Mouse (Mus musculus) limb, embryonic 12.5 days (tissue): ENCODE measurements around the gene Cldn6. TPM values are rescaled to one million over a fixed set of nuclear protein-coding genes. Genes with fewer than 3 reads are reported as not detected.

ENCODE experiments used
- ATAC-seq: fragments of 200-750 bp; cut with Nextera tagmentation; 2 replicates; pipeline ENCODE4 v1.8.0; 2017; ENCODE audit warnings: low read depth, moderate TSS enrichment; ENCODE audit not compliant: insufficient number of reproducible peaks, insufficient read depth, low FRiP score, low TSS enrichment
- H3K27ac ChIP-seq: fragments of 300-500 bp; sonication (generic); 2 replicates; pipeline ENCODE4 v1.5.1; 2016; ENCODE audit warnings: mild to moderate bottlenecking, moderate library complexity
- H3K27me3 ChIP-seq: fragments of 300-500 bp; sonication (generic); 2 replicates; pipeline ENCODE4 v1.6.1; 2016; ENCODE audit warnings: mild to moderate bottlenecking, moderate library complexity
- H3K36me3 ChIP-seq: fragments of 300-500 bp; sonication (generic); 2 replicates; pipeline ENCODE4 v1.6.1; 2016; ENCODE audit warnings: mild to moderate bottlenecking, moderate library complexity
- H3K4me1 ChIP-seq: fragments of 300-500 bp; sonication (generic); replicated peaks from 2 replicates; pipeline ENCODE4 v1.6.1; 2016
- H3K4me2 ChIP-seq: fragments of 300-500 bp; sonication (generic); 2 replicates; pipeline ENCODE4 v1.6.1; 2016; ENCODE audit warnings: mild to moderate bottlenecking, moderate library complexity
- H3K4me3 ChIP-seq: fragments of 300-500 bp; sonication (generic); replicated peaks from 2 replicates; pipeline ENCODE4 v1.5.1; 2016; ENCODE audit warnings: mild to moderate bottlenecking
- H3K9ac ChIP-seq: fragments of 300-500 bp; sonication (generic); replicated peaks from 2 replicates; pipeline ENCODE4 v1.6.1; 2016; ENCODE audit warnings: mild to moderate bottlenecking, moderate library complexity
- H3K9me3 ChIP-seq: fragments of 300-500 bp; sonication (generic); 2 replicates; pipeline ENCODE4 v1.6.1; 2016; ENCODE audit warnings: mild to moderate bottlenecking, moderate library complexity
- WGBS: fragments of 180-500 bp; shearing (Covaris S2); methylation state at CpG from one replicate; pipeline ENCODE4 v1.1.7; 2016; 5-methylcytosine and 5-hydroxymethylcytosine counted together
- polyA plus RNA-seq: library from polyadenylated mRNA; unstranded; fragments of >200 nt; fragmentation: Nextera tagmentation; extraction: Ambion mirVana; gene quantifications from 2 replicates; pipeline ENCODE4 v1.2.1, GENCODE M21; 2016

The Cldn6 gene
- polyA plus RNA-seq, 1 experiment from 2014 or later, result 22.7 TPM

DNA sequence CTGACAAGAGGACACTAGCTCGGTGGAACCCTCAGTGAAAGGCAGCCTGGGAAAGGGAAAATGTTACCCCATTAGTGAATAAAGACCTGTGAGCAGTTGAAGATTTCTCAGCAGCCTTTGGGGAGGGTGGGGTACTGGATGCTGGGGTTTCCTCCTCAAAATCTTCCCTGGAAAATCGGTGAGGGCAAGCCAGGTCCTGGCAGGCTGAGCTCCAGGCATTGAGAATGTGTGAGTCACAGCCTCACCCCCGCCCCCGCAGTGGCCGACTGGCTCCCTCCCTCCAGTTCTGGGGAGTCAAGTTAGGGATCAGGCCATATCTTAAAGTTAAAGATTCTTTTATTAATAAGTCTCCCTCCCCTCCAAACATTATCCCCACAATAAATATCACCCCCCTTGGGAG is 3.9 kb upstream of the Cldn6 start:
- Histone ChIP-seq H3K27me3 (peaks cover 48% of the 10 kb centered on the region), H3K4me3 (no peak overlapping the region), H3K4me1 (peaks cover 44% of the 10 kb centered on the region), H3K4me2 (peak overlapping the region; percentile 97), H3K27ac (no peak overlapping the region), H3K9me3 (no peaks in the 10 kb centered on the region), H3K36me3 (peaks cover 7% of the 10 kb centered on the region), H3K9ac (no peak overlapping the region)
- WGBS, result 25% methylated on average over 5 of the region's 5 CpGs
- no peak for ATAC-seq

DNA sequence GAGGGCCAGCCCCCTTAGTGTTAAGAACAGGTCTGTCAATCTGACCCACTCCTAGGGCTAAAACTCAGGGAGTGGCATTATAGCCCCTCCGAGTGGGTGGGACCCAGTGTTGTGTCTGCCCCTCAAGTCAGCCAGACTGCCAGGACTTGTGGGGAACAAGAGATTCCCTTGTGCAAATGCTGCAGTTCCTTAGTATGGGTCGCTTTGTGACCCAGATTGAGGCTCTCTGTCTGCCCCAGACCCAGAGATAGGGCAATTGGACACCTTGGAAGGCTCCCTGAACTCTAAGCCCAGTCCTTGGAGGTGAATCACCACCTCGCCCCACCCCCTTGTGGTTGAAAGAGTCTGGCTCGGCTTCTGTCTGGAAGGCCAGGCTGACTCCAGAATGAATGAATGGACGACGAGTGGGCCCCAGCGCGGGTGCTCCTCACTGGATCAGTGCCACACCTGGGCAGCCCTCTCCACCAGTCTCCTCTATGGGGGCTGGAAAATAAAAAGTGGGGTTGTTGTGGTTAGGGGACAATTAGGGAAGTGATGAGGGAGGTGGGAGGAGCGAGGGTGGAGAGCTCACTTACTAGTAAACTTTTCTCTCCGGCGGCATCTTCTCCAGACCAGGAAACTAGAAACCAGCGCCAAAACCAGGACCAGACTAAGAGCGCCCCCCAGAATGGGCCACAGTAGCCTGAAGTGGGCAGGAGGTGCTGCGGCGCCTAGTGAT is 3.3 kb upstream of the Cldn6 start:
- no peak for ATAC-seq
- Histone ChIP-seq H3K36me3 (peaks cover under 1% of the 10 kb centered on the region; the same call in 1 of the 2 replicates), H3K4me3 (peak overlapping the region; percentile 49), H3K9me3 (no peaks in the 10 kb centered on the region), H3K27ac (no peak overlapping the region), H3K9ac (peak overlapping the region; percentile 50; the same call in 1 of the 2 replicates), H3K4me2 (peak overlapping the region; percentile 97), H3K27me3 (peaks cover 54% of the 10 kb centered on the region), H3K4me1 (peaks cover 44% of the 10 kb centered on the region)
- WGBS, result 13% methylated on average over 15 of the region's 15 CpGs

DNA sequence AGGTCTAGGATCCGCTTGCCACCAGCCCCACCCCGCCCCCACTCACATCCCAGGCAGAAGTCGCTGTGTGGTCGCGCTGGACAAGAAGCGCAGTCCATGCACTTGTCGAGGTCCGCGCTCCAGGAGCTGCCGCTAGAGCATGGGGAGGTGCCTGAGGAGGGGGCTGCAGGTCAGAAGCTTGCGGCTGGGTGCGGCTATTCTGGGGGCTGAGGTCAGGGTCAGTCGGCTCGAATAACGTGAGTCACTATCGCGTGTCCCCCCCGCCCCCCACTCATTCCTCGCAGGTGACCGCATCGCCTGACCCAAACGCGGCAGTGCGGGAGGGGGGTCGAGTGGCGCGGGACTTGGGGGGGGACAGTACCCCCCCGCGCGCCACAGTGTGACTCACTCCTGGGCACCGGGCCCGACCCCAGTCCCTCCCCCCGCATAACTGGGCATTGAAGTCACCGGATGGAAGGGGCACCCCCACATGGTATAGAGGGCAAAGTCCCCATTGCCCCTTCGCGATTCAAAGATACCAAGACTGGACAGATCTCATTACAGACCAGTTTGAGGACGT is 2.5 kb upstream of the Cldn6 start:
- peaks cover 63% of the 10 kb centered on the region for H3K27me3 ChIP-seq
- H3K36me3 ChIP-seq, result no peaks in the 10 kb centered on the region
- peaks cover 44% of the 10 kb centered on the region for H3K4me1 ChIP-seq
- H3K9me3 ChIP-seq, result no peaks in the 10 kb centered on the region
- H3K9ac ChIP-seq, result peak overlapping the region; percentile 50
- H3K27ac ChIP-seq, result no peak overlapping the region
- peak overlapping the region; percentile 97 for H3K4me2 ChIP-seq
- H3K4me3 ChIP-seq, result peak overlapping the region; percentile 49
- ATAC-seq, result no peak
- under 1% methylated on average over 37 of the region's 37 CpGs for WGBS

DNA sequence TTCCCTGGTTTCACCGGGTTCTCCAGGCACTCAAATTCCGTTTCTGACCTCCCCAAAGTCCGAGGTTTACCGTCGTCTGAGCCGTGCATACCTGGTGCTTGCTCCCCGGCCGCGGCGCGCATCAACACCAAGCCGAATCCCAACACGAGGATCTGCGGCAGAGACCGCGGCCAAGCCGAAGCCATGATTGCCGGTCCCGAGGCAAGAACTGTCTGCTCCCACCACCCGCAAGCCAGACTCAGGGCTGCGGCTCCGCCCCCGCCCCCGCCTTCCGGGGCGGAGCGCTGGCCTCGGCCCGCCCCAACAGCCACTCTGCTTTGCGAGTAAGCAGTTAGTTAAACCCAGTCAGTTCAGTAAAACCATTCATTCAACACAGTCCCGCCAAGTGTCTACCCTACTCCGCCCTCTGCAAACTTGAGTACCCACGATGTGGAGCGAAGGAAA is 1.8 kb upstream of the Cldn6 start, which contains the start of gene Tnfrsf12a:
TSS of gene Tnfrsf12a (minus strand) at position 233 of the 444 bp plus-strand sequence.
- Histone ChIP-seq H3K9ac (peak within 1 kb of the TSS; percentile 50), H3K27me3 (peaks cover 70% of the 10 kb centered on the region), H3K27ac (no peak within 1 kb of the TSS), H3K4me2 (peak within 1 kb of the TSS; percentile 97), H3K36me3 (no peaks in the 10 kb centered on the region), H3K4me1 (peaks cover 46% of the 10 kb centered on the region), H3K9me3 (no peaks in the 10 kb centered on the region), H3K4me3 (peak within 1 kb of the TSS; percentile 49)
- under 1% methylated on average over 34 of the region's 34 CpGs for WGBS
- ATAC-seq, result no peak

DNA sequence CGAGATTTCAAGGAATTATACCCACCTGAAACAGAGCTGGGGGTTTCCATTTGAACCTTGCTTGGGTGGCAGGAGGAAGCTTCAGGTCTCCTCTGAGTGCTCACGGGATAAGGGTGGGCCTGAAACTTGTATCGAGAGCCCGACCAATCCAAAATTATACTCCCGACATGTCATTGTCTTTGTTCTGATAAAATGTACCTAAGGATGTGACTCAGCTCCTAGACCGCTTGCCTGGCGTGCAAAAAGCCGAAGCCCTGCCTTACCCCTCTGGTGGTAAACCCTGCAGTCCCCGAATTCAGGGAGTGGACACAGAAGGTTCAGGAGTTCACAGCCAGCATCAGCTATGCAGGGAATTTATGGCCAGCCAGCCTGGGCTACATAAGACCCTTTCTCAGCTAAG is 1.3 kb downstream of the Cldn6 start:
- peaks cover 49% of the 10 kb centered on the region for H3K4me1 ChIP-seq
- no peak overlapping the region for H3K27ac ChIP-seq
- no peak for ATAC-seq

DNA sequence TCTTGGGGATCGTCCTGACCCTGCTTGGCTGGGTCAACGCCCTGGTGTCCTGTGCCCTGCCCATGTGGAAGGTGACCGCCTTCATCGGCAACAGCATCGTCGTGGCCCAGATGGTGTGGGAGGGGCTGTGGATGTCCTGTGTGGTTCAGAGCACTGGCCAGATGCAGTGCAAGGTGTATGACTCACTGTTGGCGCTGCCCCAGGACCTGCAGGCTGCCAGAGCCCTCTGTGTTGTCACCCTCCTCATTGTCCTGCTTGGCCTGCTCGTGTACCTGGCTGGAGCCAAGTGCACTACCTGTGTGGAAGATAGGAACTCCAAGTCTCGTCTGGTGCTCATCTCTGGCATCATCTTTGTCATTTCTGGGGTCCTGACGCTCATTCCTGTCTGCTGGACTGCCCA is 2.0 kb downstream of the Cldn6 start:
- 65% methylated on average over 10 of the region's 10 CpGs for WGBS
- H3K4me1 ChIP-seq, result peaks cover 42% of the 10 kb centered on the region
- no peak overlapping the region for H3K4me3 ChIP-seq
- H3K4me2 ChIP-seq, result no peak overlapping the region
- H3K36me3 ChIP-seq, result no peaks in the 10 kb centered on the region
- H3K9me3 ChIP-seq, result no peaks in the 10 kb centered on the region
- H3K27ac ChIP-seq, result no peak overlapping the region
- ATAC-seq, result no peak
- no peak overlapping the region for H3K9ac ChIP-seq
- peaks cover 80% of the 10 kb centered on the region for H3K27me3 ChIP-seq

More for the DNA sequence above, 1.3 kb downstream of the Cldn6 start:
- no peak overlapping the region for H3K9ac ChIP-seq
- 75% methylated on average over 9 of the region's 9 CpGs for WGBS
- 0 out of 2 replicates have a peak overlapping the region, but pooled peaks have one; percentile 55 for H3K4me2 ChIP-seq
- H3K36me3 ChIP-seq, result no peaks in the 10 kb centered on the region
- peaks cover 86% of the 10 kb centered on the region for H3K27me3 ChIP-seq
- H3K4me3 ChIP-seq, result no peak overlapping the region
- H3K9me3 ChIP-seq, result no peaks in the 10 kb centered on the region

DNA sequence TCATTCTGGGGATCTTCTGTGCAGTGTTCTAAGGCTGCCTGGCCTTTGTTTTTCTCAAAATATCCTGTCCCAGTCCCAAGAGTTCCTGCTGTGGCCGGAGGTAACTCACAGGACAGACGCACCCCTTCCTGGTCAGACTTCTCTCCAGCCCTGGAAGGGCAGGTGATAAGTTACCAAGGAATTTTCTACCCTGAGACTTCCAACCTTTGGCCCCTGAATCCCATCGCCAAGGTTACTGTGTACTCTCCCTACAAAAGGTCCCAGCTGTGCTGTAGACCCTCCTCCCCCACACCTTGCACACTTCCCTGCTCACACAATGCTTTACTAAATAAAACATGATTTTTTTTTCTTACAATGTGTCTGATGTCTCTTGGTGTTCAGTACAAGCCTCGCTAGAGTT is 3.0 kb downstream of the Cldn6 start:
- Histone ChIP-seq H3K4me2 (0 out of 2 replicates have a peak overlapping the region, but pooled peaks have one; percentile 48), H3K4me3 (no peak overlapping the region), H3K27me3 (peaks cover 73% of the 10 kb centered on the region), H3K27ac (no peak overlapping the region), H3K36me3 (no peaks in the 10 kb centered on the region), H3K9ac (no peak overlapping the region), H3K4me1 (peaks cover 34% of the 10 kb centered on the region), H3K9me3 (no peaks in the 10 kb centered on the region)
- 64% methylated on average over 4 of the region's 4 CpGs for WGBS
- ATAC-seq, result no peak

DNA sequence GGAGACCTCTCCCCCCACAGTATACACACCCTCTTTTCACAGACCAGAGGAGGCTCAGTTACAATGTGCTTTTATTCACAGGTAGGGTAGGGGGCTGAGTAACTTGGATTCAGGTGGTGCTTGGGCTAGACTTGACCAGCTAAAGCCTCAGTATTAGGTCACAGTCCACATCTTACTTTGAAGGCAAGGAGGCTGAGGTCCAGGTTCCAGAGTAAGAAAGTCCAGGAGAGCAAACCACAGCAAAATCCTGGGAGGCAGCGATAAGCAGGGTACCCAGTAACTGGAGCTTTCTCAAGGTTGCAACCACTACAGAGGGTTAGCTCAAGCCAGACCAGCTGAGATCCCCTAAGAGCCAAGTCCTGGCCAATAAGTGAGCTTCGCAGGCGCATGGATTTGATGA is 3.5 kb downstream of the Cldn6 start:
- 62% methylated on average over 3 of the region's 3 CpGs for WGBS
- H3K9ac ChIP-seq, result no peak overlapping the region
- peak overlapping the region; percentile 28 for H3K4me3 ChIP-seq
- peaks cover 73% of the 10 kb centered on the region for H3K27me3 ChIP-seq
- no peaks in the 10 kb centered on the region for H3K9me3 ChIP-seq
- no peak for ATAC-seq
- peaks cover 34% of the 10 kb centered on the region for H3K4me1 ChIP-seq
- H3K36me3 ChIP-seq, result no peaks in the 10 kb centered on the region
- H3K27ac ChIP-seq, result no peak overlapping the region
- peak overlapping the region; percentile 48 for H3K4me2 ChIP-seq

DNA sequence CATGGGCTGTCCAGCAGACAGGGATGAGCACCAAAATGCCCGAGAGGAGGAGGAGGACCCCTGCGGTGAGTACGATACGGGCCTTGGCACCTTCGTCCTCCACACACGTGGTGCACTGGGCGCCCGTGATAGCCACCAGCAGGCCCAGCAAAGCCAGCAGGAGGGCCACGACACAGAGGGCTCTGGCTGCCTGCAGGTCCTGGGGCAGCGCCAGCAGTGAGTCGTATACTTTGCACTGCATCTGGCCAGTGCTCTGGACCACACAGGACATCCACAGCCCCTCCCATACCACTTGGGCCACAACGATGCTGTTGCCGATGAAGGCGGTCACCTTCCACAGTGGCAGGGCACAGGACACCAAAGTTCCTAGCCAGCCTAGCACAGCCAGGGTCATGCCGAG is 4.2 kb downstream of the Cldn6 start:
- H3K9ac ChIP-seq, result peak overlapping the region; percentile 50
- peaks cover 34% of the 10 kb centered on the region for H3K4me1 ChIP-seq
- 12% methylated on average over 15 of the region's 15 CpGs for WGBS
- H3K4me3 ChIP-seq, result peak overlapping the region; percentile 28
- no peaks in the 10 kb centered on the region for H3K36me3 ChIP-seq
- no peak overlapping the region for H3K27ac ChIP-seq
- no peaks in the 10 kb centered on the region for H3K9me3 ChIP-seq
- ATAC-seq, result 0 out of 2 replicates have a peak, but pooled peaks have one; percentile 5
- peak overlapping the region; percentile 48 for H3K4me2 ChIP-seq
- H3K27me3 ChIP-seq, result peaks cover 68% of the 10 kb centered on the region

DNA sequence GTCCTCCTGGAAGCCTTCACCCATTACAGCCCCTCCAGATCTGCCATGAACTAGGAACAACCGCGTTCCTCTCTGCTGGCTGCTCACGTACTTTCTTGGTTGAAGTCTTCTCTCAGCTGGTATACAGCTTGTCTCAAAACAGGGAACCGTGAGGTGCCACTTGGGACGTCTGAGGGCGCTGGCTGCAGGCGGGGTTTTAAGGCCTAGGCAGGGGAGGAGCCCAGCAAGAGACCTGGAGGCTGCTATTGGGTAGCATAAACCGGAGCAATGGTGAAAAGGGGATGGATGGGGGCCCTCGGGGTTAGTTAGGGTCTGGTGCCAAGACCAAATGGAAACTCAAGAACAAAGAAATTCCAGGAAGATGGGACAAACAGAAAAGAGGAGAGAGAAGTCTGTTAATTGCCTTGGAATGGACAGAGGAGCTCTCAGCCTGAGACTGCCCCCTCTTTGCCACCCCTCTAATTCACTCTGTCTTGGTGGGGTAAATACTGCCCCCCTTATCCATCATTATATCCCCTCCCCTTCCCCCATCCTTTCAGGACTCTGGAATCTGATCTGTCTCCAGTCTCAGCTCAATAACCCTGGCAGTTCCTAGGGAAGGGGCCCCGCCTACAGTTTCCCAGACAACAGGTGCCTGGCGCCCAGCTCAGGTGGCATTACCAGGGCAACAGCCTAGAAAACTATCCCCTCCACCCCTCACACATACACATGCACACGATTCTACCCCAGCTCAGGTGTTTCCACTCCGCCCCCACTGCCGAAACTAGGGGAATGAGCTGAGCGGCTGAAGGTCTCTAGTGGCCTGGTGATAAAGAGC is 5.0 kb downstream of the Cldn6 start, which contains the start of gene Cldn9:
TSS of gene Cldn9 (minus strand) at position 171 of the 817 bp plus-strand sequence.
- H3K4me2 ChIP-seq, result peak within 1 kb of the TSS; percentile 48
- no peaks in the 10 kb centered on the region for H3K36me3 ChIP-seq
- peak within 1 kb of the TSS; percentile 23; the same call in 1 of the 2 replicates for H3K27ac ChIP-seq
- WGBS, result 11% methylated on average over 15 of the region's 15 CpGs
- ATAC-seq, result peak; percentile 83
- peak within 1 kb of the TSS; percentile 28 for H3K4me3 ChIP-seq
- no peaks in the 10 kb centered on the region for H3K9me3 ChIP-seq
- peak within 1 kb of the TSS; percentile 50 for H3K9ac ChIP-seq
- H3K27me3 ChIP-seq, result peaks cover 59% of the 10 kb centered on the region
- peaks cover 32% of the 10 kb centered on the region for H3K4me1 ChIP-seq

DNA sequence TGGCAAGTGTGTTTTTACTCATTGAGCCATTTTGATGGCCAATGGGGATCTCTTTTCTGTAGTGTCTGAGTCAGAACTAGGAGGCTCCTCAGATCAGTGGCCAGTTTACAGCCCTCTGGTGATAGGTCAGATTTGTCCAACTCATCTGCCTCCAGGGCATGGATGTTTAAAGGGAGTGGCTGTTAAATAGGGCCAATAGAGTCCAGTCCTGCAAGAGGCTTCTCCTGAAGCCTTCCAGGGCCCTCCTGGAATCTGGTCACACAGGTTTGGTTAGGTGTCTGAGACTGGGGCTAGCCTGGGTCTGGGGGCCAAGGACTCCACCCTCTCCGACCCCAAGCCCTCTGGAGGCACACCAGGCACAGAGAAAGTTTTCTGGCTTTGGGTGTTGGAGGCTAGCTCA is 15.4 kb downstream of the Cldn6 start:
- H3K27me3 ChIP-seq, result peaks cover 20% of the 10 kb centered on the region
- H3K36me3 ChIP-seq, result no peaks in the 10 kb centered on the region
- H3K9ac ChIP-seq, result no peak overlapping the region
- 59% methylated on average over 1 of the region's 1 CpGs for WGBS
- H3K4me1 ChIP-seq, result peaks cover 22% of the 10 kb centered on the region
- H3K4me3 ChIP-seq, result no peak overlapping the region
- no peak overlapping the region for H3K27ac ChIP-seq
- H3K4me2 ChIP-seq, result no peak overlapping the region
- no peak for ATAC-seq
- H3K9me3 ChIP-seq, result no peaks in the 10 kb centered on the region
